Mouse (Mus musculus) lung, adult 2 months (tissue): ENCODE measurements around the gene Utrn. TPM values are rescaled to one million over a fixed set of nuclear protein-coding genes. Genes with fewer than 3 reads are reported as not detected.

Source experiments
- DNase-seq: peaks from one replicate; pipeline ENCODE4 v3.0.0; 2022
- H3K4me1 ChIP-seq: fragments of 200-500 bp; 2 replicates; pipeline ENCODE4 v1.6.1; 2011; ENCODE audit warnings: low read length; ENCODE audit not compliant: control insufficient read depth, insufficient read depth
- H3K4me3 ChIP-seq: fragments of 200-500 bp; replicated peaks from 2 replicates; pipeline ENCODE3; 2011; ENCODE audit warnings: low read depth, mild to moderate bottlenecking, control low read depth, low read length; ENCODE audit errors: extremely low read depth
- CTCF ChIP-seq: fragments of 200-500 bp; IDR thresholded peaks from 2 replicates; pipeline ENCODE4 v1.5.1; 2011; ENCODE audit warnings: mild to moderate bottlenecking, low read length, control low read depth; ENCODE audit not compliant: insufficient read depth
- POLR2A ChIP-seq: fragments of 200-500 bp; IDR thresholded peaks from 2 replicates; pipeline ENCODE4 v1.6.1; 2011; ENCODE audit warnings: low read depth, mild to moderate bottlenecking, control low read depth, low read length, borderline replicate concordance; ENCODE audit errors: extremely low read depth
- WGBS: fragments of 180-500 bp; shearing (Covaris S2); methylation state at CpG from one replicate; pipeline ENCODE4 v1.1.7; 2018; 5-methylcytosine and 5-hydroxymethylcytosine counted together
- polyA plus RNA-seq: library from polyadenylated mRNA; depleted of rRNA; stranded (reverse); fragments of >200 nt; gene quantifications from 2 replicates; pipeline ENCODE4 v1.2.3, GENCODE M21; 2012

Gene Utrn
- polyA plus RNA-seq, 1 experiment: 59.1 TPM

DNA sequence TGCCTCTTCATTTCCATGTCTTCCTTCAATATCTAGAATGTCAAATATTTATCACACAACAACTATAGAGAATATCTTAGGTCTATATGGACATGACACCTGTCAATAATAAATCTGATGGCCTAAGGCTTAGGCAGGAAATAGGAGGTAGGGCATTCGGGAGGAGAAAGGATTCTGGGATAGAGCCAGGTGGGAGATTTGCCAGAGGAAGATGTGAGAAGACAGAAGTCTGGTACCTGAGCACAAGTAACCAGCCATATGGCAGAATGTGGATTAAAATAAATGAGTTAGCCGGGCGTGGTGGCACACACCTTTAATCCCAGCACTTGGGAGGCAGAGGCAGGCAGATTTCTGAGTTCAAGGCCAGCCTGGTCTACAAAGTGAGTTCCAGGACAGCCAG is 141.3 kb downstream of the Utrn start:
- H3K4me1 ChIP-seq: peaks cover 2% of the 10 kb centered on the region
- no peak overlapping the region for H3K4me3 ChIP-seq
- TF ChIP-seq POLR2A (no peak), CTCF (no peak)
- no peak for DNase-seq
- WGBS: 87% methylated on average over 3 of the region's 3 CpGs

DNA sequence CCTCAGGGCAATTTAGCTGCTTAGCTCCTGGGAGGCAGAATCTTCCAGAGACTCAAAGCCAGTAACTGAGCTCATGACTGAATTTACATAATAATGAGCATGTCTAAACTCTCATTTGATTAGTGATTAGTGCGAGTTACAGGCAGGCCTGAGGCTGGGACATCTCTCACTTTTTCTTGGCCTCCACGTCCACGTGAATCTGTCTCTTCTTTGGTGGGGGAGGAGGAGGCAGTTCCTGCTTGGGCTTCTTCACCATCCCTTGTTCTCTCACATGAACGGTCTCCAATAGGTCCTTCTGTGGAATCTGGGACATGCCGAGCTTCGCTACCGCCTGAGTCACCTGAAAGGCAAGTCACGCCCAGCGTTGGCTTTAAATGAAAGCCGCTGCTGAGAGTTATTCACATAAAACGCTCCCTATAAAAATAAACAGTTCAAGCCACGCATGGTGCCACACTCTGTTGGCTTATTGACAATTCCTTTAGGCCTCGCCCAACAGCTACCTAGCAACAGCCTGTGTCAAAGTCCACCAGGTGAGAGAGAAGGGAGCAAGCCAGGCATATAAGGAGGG is 143.0 kb downstream of the Utrn start:
- DNase-seq: peak; percentile 42
- no peak for TF ChIP-seq POLR2A
- TF ChIP-seq CTCF: no peak
- 65% methylated on average over 13 of the region's 13 CpGs for WGBS
- Histone ChIP-seq H3K4me1 (no peaks in the 10 kb centered on the region; the same call in 1 of the 2 replicates), H3K4me3 (no peak overlapping the region)

DNA sequence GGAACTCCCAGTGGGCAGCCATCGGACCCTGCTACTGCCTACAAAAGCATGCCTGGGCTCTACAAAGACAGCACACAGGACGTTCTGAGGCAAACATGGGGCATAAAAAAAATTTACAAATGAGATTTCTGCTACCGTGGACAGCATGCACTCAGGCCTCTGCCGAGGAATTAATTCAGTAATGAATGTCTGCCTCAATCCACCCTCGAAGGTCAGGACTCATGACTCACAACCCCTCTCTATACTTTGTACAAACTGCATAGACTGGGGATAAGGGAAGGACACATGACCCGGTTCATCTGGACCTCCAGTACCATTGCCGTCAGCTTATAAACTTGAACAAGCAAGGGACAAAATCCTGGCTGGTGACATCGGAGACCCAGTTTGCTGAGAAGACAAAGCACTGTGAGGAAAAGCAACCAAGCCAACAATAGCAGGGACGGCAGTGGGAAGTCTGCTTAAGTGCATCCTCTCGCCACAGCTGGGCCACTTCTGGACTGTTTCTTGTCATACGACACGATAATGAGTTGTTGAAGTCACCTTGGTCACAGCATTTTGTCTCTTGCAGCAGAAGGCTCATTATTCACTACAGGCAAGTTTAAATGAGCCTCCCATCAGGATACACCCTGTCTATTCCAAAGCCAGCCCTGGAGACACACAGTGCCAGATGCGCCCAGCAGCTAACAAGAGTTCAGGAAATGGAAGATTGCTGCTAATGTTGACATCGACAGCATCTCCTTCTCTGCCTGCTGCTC is 144.7 kb downstream of the Utrn start:
- H3K4me1 ChIP-seq: no peaks in the 10 kb centered on the region; the same call in 1 of the 2 replicates
- no peak for DNase-seq
- TF ChIP-seq CTCF: no peak
- no peak for TF ChIP-seq POLR2A
- no peak overlapping the region for H3K4me3 ChIP-seq
- WGBS: 73% methylated on average over 14 of the region's 14 CpGs

DNA sequence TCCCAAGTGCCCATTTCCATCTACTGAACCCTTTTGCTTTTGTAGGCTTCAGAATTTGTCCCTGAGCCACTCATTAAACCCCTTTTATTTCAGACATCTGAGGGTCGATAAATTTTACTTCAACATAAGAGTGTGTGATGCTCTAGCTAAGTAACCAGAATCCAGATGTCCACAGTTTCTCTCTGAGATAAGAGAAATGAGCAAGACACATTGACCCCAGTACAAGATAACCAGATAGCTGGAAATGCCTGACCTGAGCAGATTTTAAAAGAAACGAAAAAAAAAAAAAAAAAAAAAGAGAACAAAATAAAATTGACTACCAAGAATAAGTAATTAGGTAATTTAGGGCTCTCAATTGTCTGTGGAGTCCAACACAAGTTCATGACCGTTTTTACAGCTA is 145.9 kb downstream of the Utrn start:
- no peak for DNase-seq
- 61% methylated on average over 3 of the region's 3 CpGs for WGBS
- no peaks in the 10 kb centered on the region for H3K4me1 ChIP-seq
- TF ChIP-seq CTCF (no peak), POLR2A (no peak)
- H3K4me3 ChIP-seq: no peak overlapping the region

DNA sequence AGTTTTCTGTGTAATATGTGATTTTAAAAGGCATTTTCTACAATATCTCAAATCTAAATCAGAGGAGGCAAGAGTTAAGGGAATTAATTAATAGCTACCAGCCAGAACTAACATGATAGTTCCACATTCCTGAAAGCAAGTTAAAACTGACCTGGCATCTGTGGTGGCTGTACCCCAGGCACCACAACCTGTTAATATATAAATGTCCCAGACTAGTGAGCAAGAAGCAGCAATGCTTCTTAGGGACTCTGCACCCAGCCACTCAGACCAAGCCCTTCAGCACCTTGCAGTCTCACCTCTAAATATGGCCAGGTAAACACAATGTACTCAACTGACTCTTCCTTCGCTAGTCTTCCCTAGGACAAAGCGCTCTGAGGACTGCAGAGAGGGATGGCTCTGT is 147.1 kb downstream of the Utrn start:
- 77% methylated on average over 2 of the region's 2 CpGs for WGBS
- Histone ChIP-seq H3K4me3 (no peak overlapping the region), H3K4me1 (peaks cover 1% of the 10 kb centered on the region)
- no peak for DNase-seq
- TF ChIP-seq CTCF (no peak), POLR2A (no peak)

DNA sequence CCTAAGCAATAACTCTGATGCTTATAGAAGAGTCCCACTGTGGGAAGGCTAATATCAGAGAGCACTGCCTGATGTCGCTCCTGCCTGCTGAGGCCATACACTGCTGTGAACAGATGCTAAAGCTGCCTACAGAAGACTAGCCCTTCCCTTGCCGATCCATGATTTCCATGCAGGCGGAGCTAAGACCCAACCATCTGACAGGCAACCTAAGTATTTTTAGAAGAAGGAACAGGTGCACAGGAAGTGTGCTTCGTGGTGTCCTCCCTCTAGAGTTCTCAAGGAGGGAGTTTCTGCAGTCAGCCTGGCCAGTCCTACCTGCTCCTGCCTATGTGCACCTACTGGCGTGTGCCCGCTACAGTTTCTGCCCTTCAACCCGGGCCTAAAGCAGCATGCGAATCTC is 150.8 kb downstream of the Utrn start:
- Histone ChIP-seq H3K4me3 (no peak overlapping the region), H3K4me1 (peaks cover 3% of the 10 kb centered on the region)
- TF ChIP-seq CTCF: no peak
- TF ChIP-seq POLR2A: no peak
- 84% methylated on average over 8 of the region's 8 CpGs for WGBS
- DNase-seq: no peak

DNA sequence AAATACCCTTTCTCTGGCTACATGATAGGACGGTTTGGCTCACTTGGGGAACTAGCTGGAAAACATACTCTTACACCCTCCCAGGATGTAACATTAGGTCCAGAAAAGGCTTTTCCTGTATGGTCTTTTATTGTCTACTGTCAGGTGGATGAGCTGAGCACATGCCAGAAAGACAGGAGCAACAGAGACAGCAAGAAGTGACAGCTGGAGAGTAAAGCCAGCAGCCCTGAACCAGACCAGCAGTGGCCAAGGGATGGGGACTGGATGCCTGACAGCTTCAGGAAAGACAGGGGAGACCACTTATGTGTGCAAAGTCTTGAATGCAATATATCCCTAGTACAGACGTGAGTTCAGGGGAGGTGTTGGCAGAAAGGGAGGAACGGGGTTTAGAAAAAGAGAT is 151.8 kb downstream of the Utrn start:
- WGBS: 76% methylated on average over 3 of the region's 3 CpGs
- DNase-seq: no peak
- TF ChIP-seq POLR2A (no peak), CTCF (no peak)
- no peak overlapping the region for H3K4me3 ChIP-seq
- H3K4me1 ChIP-seq: peaks cover 3% of the 10 kb centered on the region

DNA sequence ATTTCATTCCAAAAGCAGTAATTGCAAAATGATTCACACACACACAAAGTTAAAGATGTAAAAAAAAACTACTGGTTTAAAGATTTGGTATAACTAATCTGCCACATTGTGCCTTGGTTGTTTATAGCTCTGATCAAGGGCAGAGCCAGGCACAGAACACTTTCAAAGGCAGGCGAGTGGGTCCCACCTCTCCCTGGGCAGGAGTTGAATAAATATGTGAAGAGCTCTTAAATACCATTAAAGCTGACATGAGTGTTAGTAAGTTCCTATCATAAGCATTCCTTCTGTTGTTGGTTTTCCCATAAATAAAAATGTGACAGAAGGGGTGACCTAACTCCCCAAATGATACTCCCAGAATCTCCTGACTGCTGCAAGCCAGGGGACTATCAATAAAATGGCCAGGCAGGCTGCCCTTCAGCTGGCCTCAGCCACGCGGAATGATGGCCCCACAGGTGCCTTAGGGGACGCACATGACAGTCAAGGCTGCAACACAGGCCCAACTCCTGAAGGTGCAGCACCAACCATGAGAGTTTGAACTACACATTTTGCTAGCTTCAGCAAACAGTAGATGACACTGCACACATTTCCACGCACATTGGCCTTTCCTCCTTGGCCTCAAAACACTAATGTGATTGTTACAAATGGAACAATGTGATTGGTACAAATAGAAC is 152.4 kb downstream of the Utrn start:
- DNase-seq: no peak
- peaks cover 3% of the 10 kb centered on the region for H3K4me1 ChIP-seq
- WGBS: 69% methylated on average over 5 of the region's 5 CpGs
- no peak for TF ChIP-seq POLR2A
- TF ChIP-seq CTCF: no peak
- H3K4me3 ChIP-seq: no peak overlapping the region

DNA sequence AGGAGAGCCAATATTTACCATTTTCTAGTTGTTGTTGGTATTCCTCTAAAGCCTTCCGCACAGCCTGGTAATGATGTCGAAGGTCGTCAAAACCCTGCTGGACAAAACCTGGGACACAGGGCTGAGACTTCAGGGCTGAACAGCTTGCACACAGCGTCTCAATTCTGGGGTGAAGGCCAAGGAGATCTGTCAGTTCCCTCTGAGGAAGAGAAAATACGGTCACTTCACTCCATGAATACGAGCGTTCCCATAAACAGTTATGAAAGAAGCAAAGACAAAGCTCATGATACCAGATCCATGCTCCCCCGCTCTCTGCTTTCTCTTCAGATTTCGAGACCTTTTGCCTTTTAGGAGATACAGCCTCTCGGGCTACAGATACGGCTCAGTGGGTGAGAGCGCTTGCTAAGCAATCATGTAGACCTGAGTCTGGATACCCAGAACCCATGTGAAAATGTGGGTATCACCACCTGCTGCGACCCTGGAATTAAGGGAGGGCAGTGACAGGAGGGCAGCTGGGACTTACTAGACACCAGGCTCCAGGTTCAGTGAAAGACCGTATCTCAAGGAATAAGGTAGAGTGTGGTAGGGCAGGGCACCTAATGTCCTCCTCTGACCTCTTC is 155.8 kb downstream of the Utrn start:
- Histone ChIP-seq H3K4me3 (no peak overlapping the region), H3K4me1 (peaks cover 3% of the 10 kb centered on the region)
- DNase-seq: no peak
- TF ChIP-seq CTCF (no peak), POLR2A (no peak)
- WGBS: 93% methylated on average over 14 of the region's 14 CpGs

DNA sequence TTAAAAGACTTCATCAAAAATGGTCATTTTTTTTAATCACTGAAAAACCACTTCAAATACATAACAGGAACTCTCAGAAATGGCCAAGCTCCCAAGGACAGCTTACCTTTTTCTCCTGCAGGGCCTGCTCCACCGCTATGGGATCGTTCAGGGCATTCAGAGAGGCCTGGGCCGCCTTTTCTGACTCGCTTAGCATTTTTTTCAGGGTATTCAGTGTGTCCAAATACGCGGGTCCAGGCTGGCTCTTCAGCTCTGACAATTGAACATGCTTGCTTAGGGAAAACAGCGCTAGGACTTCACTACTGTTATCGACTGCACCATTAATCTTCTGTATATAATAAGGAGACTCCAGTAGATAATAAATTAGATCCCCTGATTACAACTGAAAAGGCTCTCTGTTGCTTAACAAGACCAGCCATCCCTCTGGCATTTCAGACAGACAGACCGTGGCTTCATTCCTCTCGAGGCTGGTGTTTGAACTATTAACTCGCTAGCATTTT is 157.8 kb downstream of the Utrn start:
- Histone ChIP-seq H3K4me3 (no peak overlapping the region), H3K4me1 (no peaks in the 10 kb centered on the region)
- TF ChIP-seq CTCF: no peak
- no peak for TF ChIP-seq POLR2A
- DNase-seq: no peak
- 83% methylated on average over 11 of the region's 11 CpGs for WGBS
